Mouse (Mus musculus) layer of hippocampus, adult 9-11 months (tissue): Measurements from ENCODE around the gene Kcnab3.

ENCODE experiments used
- DNase-seq: peaks from one replicate; pipeline ENCODE4 v3.0.0; 2022

Gene Kcnab3

GRCm38 (mm10) chr11:69332713-69333253 lies 6.7 kb downstream of the Kcnab3 start:
- no peak for DNase-seq

GRCm38 (mm10) chr11:69333922-69334321 lies 7.9 kb downstream of the Kcnab3 start:
- no peak for DNase-seq

- DNase-seq: no peak
Measured at GRCm38 (mm10) chr11:69334796-69335195, 8.7 kb downstream of the Kcnab3 start.

GRCm38 (mm10) chr11:69340161-69341131 lies 14.4 kb downstream of the Kcnab3 start, which contains the start of gene Rnf227:
Gene Rnf227, plus strand, starts transcription at chr11:69340461.
- DNase-seq: peak; percentile 74

- no peak for DNase-seq
Measured at GRCm38 (mm10) chr11:69346441-69346840, 20.4 kb downstream of the Kcnab3 start.

GRCm38 (mm10) chr11:69356544-69356943 lies 30.5 kb downstream of the Kcnab3 start:
- no peak for DNase-seq

- DNase-seq: no peak
Measured at GRCm38 (mm10) chr11:69357690-69358089, 31.6 kb downstream of the Kcnab3 start.

GRCm38 (mm10) chr11:69362021-69362420 lies 36.0 kb downstream of the Kcnab3 start:
- DNase-seq: no peak

- DNase-seq: no peak
Measured at GRCm38 (mm10) chr11:69362479-69362878, 36.4 kb downstream of the Kcnab3 start.

- DNase-seq: no peak
Measured at GRCm38 (mm10) chr11:69364376-69364775, 38.3 kb downstream of the Kcnab3 start.

GRCm38 (mm10) chr11:69364910-69365309 lies 38.9 kb downstream of the Kcnab3 start:
- DNase-seq: peak; percentile 95

GRCm38 (mm10) chr11:69365722-69366121 lies 39.7 kb downstream of the Kcnab3 start:
- no peak for DNase-seq

- peak; percentile 97 for DNase-seq
Measured at GRCm38 (mm10) chr11:69366157-69366854, 40.2 kb downstream of the Kcnab3 start.

- DNase-seq: no peak
Measured at GRCm38 (mm10) chr11:69366855-69367615, 41.0 kb downstream of the Kcnab3 start.

GRCm38 (mm10) chr11:69367616-69368355 lies 41.7 kb downstream of the Kcnab3 start:
- DNase-seq: no peak

- DNase-seq: no peak
Measured at GRCm38 (mm10) chr11:69368356-69369214, 42.5 kb downstream of the Kcnab3 start.

GRCm38 (mm10) chr11:69369215-69369989 lies 43.3 kb downstream of the Kcnab3 start, which contains the start of gene Chd3:
Gene Chd3, minus strand, starts transcription at chr11:69369406.
- no peak for DNase-seq

GRCm38 (mm10) chr11:69369990-69370816 lies 44.1 kb downstream of the Kcnab3 start:
- no peak for DNase-seq

GRCm38 (mm10) chr11:69370817-69371215 lies 44.8 kb downstream of the Kcnab3 start:
- no peak for DNase-seq
